Mouse (Mus musculus): Measurements from ENCODE around the gene Taf9.

DNA sequence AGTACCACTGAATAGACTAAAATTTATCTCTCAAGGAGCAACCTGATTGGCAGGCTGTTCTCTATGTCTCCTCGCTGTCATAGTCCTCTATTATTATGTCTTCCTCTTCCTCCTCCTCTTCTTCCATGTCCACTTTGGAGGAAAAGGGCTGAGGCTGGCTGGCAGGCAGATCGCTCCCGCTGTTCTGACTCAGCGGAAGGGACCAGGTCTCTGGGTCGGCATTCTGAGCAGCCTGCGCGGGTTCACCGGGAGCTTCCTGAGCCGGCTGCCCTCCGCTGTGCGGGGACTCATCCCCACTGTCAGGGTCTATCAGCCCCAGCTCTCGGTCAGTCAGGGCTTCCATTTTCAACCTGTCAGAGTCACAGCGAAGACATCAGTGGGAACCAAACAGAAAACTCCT, 33.8 kb upstream of the Taf9 start:
- no peak for TF ChIP-seq POLR2A (IDR thresholded peaks at IDR 0.05; ENCODE audit: control insufficient read depth, extremely low read depth, insufficient read depth, low read length, poor library complexity)
- no peak for TF ChIP-seq CTCF (IDR thresholded peaks at IDR 0.05; ENCODE audit: borderline replicate concordance, control insufficient read depth, extremely low read depth, insufficient read depth, low read length, poor library complexity)
